27 mouse cellular contexts compared by ENCODE assay signal in the genomic region with DNA sequence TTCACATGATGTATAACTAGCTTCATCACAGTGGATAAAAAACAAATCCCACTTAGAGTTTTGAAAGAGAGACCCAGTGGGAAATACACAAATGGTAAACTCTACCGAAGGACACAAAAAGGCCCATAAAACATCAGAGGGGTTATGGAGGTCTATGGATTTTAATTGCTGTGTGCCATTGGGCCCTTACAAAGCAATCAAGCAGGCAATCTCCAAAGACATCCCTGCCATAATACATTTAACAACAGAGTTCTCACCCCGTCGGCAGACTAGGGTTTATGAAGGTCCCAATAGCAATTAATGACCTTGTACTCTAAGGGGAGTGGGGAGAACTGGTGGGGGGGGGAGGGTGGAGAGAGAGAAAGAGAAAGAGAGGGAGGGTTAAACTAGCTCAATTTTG.
A peak's percentile ranks its signal among the peaks of the same experiment; 100 is the strongest.
DNase-seq lines count a peak whose midpoint lies in the region; ATAC-seq and TF ChIP-seq lines count a peak whose summit lies in the region.
"Had no signal": no experiment of that assay in that cellular context is flagged by ENCODE, and none has a peak within 500 bp of the region (broad histone marks: within the 10 kb centered on the region; RNA-seq: fewer than 3 reads in every experiment).

No protein-coding gene starts in this region.

- H3K9me3 ChIP-seq in hindbrain, embryonic 15.5 days, result no peaks in the 10 kb centered on the region
- no peaks in the 10 kb centered on the region for H3K9me3 ChIP-seq in hindbrain, embryonic 14.5 days (ENCODE audit: control insufficient read depth, low read length)
- H3K9me3 ChIP-seq in midbrain, embryonic 11.5 days (ENCODE audit: control insufficient read depth, low read length), result no peaks in the 10 kb centered on the region
- no peaks in the 10 kb centered on the region for H3K9me3 ChIP-seq in midbrain, embryonic 10.5 days (replicated peaks)
- H3K9me3 ChIP-seq in midbrain, postnatal 0 days (ENCODE audit: low read length), result no peaks in the 10 kb centered on the region
- no peaks in the 10 kb centered on the region for H3K9me3 ChIP-seq in midbrain, embryonic 15.5 days
- H3K9me3 ChIP-seq: embryonic facial prominence, embryonic 12.5 days; embryonic facial prominence, embryonic 15.5 days; G1E; heart, embryonic 12.5 days; heart, embryonic 15.5 days had no signal

- no peak overlapping the region for H3K9ac ChIP-seq in hindbrain, embryonic 15.5 days
- H3K9ac ChIP-seq in hindbrain, embryonic 14.5 days, result no peak overlapping the region
- no peak overlapping the region for H3K9ac ChIP-seq in midbrain, embryonic 11.5 days (ENCODE audit: low read length)
- H3K9ac ChIP-seq in midbrain, postnatal 0 days (replicated peaks; ENCODE audit: low read length, poor library complexity, severe bottlenecking), result no peak overlapping the region
- no peak overlapping the region for H3K9ac ChIP-seq in midbrain, embryonic 15.5 days
- H3K9ac ChIP-seq: embryonic facial prominence, embryonic 12.5 days; embryonic facial prominence, embryonic 15.5 days; forebrain, postnatal 0 days; heart, embryonic 12.5 days; heart, embryonic 15.5 days had no signal

- H3K4me3 ChIP-seq in hindbrain, embryonic 15.5 days, result no peak overlapping the region
- no peak overlapping the region for H3K4me3 ChIP-seq in hindbrain, embryonic 14.5 days (replicated peaks; ENCODE audit: low read length)
- H3K4me3 ChIP-seq in midbrain, embryonic 11.5 days (ENCODE audit: low read depth, low read length), result no peak overlapping the region
- H3K4me3 ChIP-seq in midbrain, embryonic 10.5 days, result no peak overlapping the region
- no peak overlapping the region for H3K4me3 ChIP-seq in midbrain, postnatal 0 days (ENCODE audit: low read depth, low read length)
- no peak overlapping the region for H3K4me3 ChIP-seq in midbrain, embryonic 15.5 days
- H3K4me3 ChIP-seq: embryonic facial prominence, embryonic 12.5 days; embryonic facial prominence, embryonic 15.5 days; heart, embryonic 12.5 days; heart, embryonic 15.5 days had no signal

- H3K27me3 ChIP-seq in hindbrain, embryonic 15.5 days, result no peaks in the 10 kb centered on the region
- H3K27me3 ChIP-seq in hindbrain, embryonic 14.5 days (ENCODE audit: control insufficient read depth, insufficient read depth, low read length), result no peaks in the 10 kb centered on the region
- H3K27me3 ChIP-seq in midbrain, embryonic 11.5 days (ENCODE audit: control insufficient read depth, insufficient read depth, low read length), result no peaks in the 10 kb centered on the region
- H3K27me3 ChIP-seq in midbrain, embryonic 10.5 days (ENCODE audit: low read depth, poor library complexity, severe bottlenecking), result no peaks in the 10 kb centered on the region
- H3K27me3 ChIP-seq in midbrain, postnatal 0 days (ENCODE audit: insufficient read depth, low read length), result no peaks in the 10 kb centered on the region
- H3K27me3 ChIP-seq in midbrain, embryonic 15.5 days (replicated peaks), result no peaks in the 10 kb centered on the region
- H3K27me3 ChIP-seq: CH12.LX; embryonic facial prominence, embryonic 12.5 days; embryonic facial prominence, embryonic 15.5 days; heart, embryonic 12.5 days; heart, embryonic 15.5 days had no signal

- DNase-seq in hindbrain, embryonic 14.5 days (ENCODE audit: low spot score), result no peak
- no peak for DNase-seq in midbrain, embryonic 11.5 days (ENCODE audit: low spot score, missing footprints)
- no peak for DNase-seq in midbrain, embryonic 10.5 days (ENCODE audit: low spot score)
- peak; percentile 4 for DNase-seq in midbrain, postnatal 0 days (ENCODE audit: low spot score)
- DNase-seq in brain, embryonic 14.5 days (ENCODE audit: low read depth), result peak; percentile 40
- DNase-seq: adrenal gland, postnatal 10 days; adrenal gland, postnatal 36 days; B cell, adult 2 months; cerebellum, adult 11 months; cerebellum, adult 2 months; cerebellum, adult 9-11 months; cerebellum, postnatal 25 days; forebrain, postnatal 0 days; gastrocnemius, postnatal 25 days; heart, adult 18-20 months; heart, postnatal 10 days; heart, postnatal 36 days had no signal

- H3K27ac ChIP-seq in hindbrain, embryonic 15.5 days (replicated peaks), result no peak overlapping the region
- H3K27ac ChIP-seq in hindbrain, embryonic 14.5 days, result no peak overlapping the region
- no peak overlapping the region for H3K27ac ChIP-seq in midbrain, embryonic 11.5 days (ENCODE audit: low read depth, low read length)
- no peak overlapping the region for H3K27ac ChIP-seq in midbrain, embryonic 10.5 days (replicated peaks)
- H3K27ac ChIP-seq in midbrain, postnatal 0 days (ENCODE audit: low read depth, low read length), result no peak overlapping the region
- no peak overlapping the region for H3K27ac ChIP-seq in midbrain, embryonic 15.5 days
- H3K27ac ChIP-seq: embryonic facial prominence, embryonic 12.5 days; embryonic facial prominence, embryonic 15.5 days; heart, embryonic 15.5 days had no signal

- H3K4me2 ChIP-seq in hindbrain, embryonic 15.5 days, result no peak overlapping the region
- no peak overlapping the region for H3K4me2 ChIP-seq in hindbrain, embryonic 14.5 days (replicated peaks)
- no peak overlapping the region for H3K4me2 ChIP-seq in midbrain, embryonic 11.5 days
- no peak overlapping the region for H3K4me2 ChIP-seq in midbrain, postnatal 0 days (ENCODE audit: low read depth, low read length, poor library complexity, severe bottlenecking)
- no peak overlapping the region for H3K4me2 ChIP-seq in midbrain, embryonic 15.5 days
- H3K4me2 ChIP-seq: embryonic facial prominence, embryonic 12.5 days; embryonic facial prominence, embryonic 15.5 days; heart, embryonic 12.5 days; heart, embryonic 15.5 days had no signal

- H3K4me1 ChIP-seq in hindbrain, embryonic 15.5 days (replicated peaks), result no peaks in the 10 kb centered on the region
- no peaks in the 10 kb centered on the region for H3K4me1 ChIP-seq in hindbrain, embryonic 14.5 days (replicated peaks; ENCODE audit: control insufficient read depth, insufficient read depth, low read length)
- H3K4me1 ChIP-seq in midbrain, embryonic 11.5 days (ENCODE audit: control insufficient read depth, insufficient read depth, low read length), result no peaks in the 10 kb centered on the region
- 0 out of 2 replicates have a peak, but pooled peaks cover 7% of the 10 kb centered on the region for H3K4me1 ChIP-seq in midbrain, embryonic 10.5 days
- no peaks in the 10 kb centered on the region for H3K4me1 ChIP-seq in midbrain, postnatal 0 days (ENCODE audit: insufficient read depth, low read length)
- H3K4me1 ChIP-seq in midbrain, embryonic 15.5 days, result no peaks in the 10 kb centered on the region
- H3K4me1 ChIP-seq: embryonic facial prominence, embryonic 12.5 days; embryonic facial prominence, embryonic 15.5 days; heart, embryonic 12.5 days; heart, embryonic 15.5 days had no signal

- ATAC-seq in hindbrain, embryonic 15.5 days (ENCODE audit: low FRiP score, low read depth), result peak; percentile 30; the same call in 1 of the 2 replicates
- ATAC-seq in hindbrain, embryonic 14.5 days (ENCODE audit: low FRiP score), result no peak
- ATAC-seq in midbrain, embryonic 11.5 days (ENCODE audit: low FRiP score), result peak; percentile 43; the same call in 1 of the 2 replicates
- ATAC-seq in midbrain, postnatal 0 days (ENCODE audit: low FRiP score), result no peak
- no peak for ATAC-seq in midbrain, embryonic 15.5 days (replicated peaks)
- ATAC-seq: forebrain, embryonic 14.5 days; forebrain, postnatal 0 days; Patski had no signal

- TF ChIP-seq CTCF in midbrain, postnatal 0 days (IDR thresholded peaks at IDR 0.05), result no peak
- no peak for TF ChIP-seq CTCF in brain, embryonic 14.5 days (IDR thresholded peaks at IDR 0.05; ENCODE audit: borderline replicate concordance, extremely low read depth, insufficient read depth, insufficient read length)

- WGBS in hindbrain, embryonic 15.5 days, result 65% methylated on average over 3 of the region's 3 CpGs
- WGBS in hindbrain, embryonic 14.5 days, result 59% methylated on average over 3 of the region's 3 CpGs
- WGBS in midbrain, embryonic 11.5 days, result 81% methylated on average over 3 of the region's 3 CpGs
- 84% methylated on average over 3 of the region's 3 CpGs for WGBS in midbrain, embryonic 10.5 days
- 70% methylated on average over 3 of the region's 3 CpGs for WGBS in midbrain, postnatal 0 days
- WGBS in midbrain, embryonic 15.5 days, result 58% methylated on average over 3 of the region's 3 CpGs

- no peak for TF ChIP-seq POLR2A in brain, embryonic 14.5 days (IDR thresholded peaks at IDR 0.05; ENCODE audit: borderline replicate concordance, extremely low read depth, insufficient read depth, insufficient read length, poor library complexity, severe bottlenecking)

- H3K36me3 ChIP-seq in hindbrain, embryonic 15.5 days, result no peaks in the 10 kb centered on the region
- no peaks in the 10 kb centered on the region for H3K36me3 ChIP-seq in hindbrain, embryonic 14.5 days (replicated peaks; ENCODE audit: control insufficient read depth, insufficient read depth)
- no peaks in the 10 kb centered on the region for H3K36me3 ChIP-seq in midbrain, embryonic 11.5 days (ENCODE audit: control insufficient read depth, insufficient read depth, low read length)
- H3K36me3 ChIP-seq in midbrain, embryonic 10.5 days, result no peaks in the 10 kb centered on the region
- no peaks in the 10 kb centered on the region for H3K36me3 ChIP-seq in midbrain, postnatal 0 days (ENCODE audit: insufficient read depth, low read length)
- H3K36me3 ChIP-seq in midbrain, embryonic 15.5 days (replicated peaks), result no peaks in the 10 kb centered on the region
- H3K36me3 ChIP-seq: embryonic facial prominence, embryonic 12.5 days; embryonic facial prominence, embryonic 15.5 days; G1E; heart, embryonic 12.5 days; heart, embryonic 15.5 days had no signal

Comparison
In these comparisons a context has a peak if more than half of its experiments do, and no peak if none do; other contexts are left out.
1. ATAC-seq: peak in hindbrain, embryonic 15.5 days (single experiment) and midbrain, embryonic 11.5 days (single experiment); none in hindbrain, embryonic 14.5 days (single experiment), midbrain, postnatal 0 days (single experiment) and midbrain, embryonic 15.5 days (single experiment).
2. DNase-seq: peak in midbrain, postnatal 0 days (single experiment) and brain, embryonic 14.5 days (single experiment); none in hindbrain, embryonic 14.5 days (single experiment), midbrain, embryonic 11.5 days (single experiment) and midbrain, embryonic 10.5 days (single experiment).